Mouse (Mus musculus) CD4-positive, CD25-positive, alpha-beta regulatory T cell, adult 4 months (primary cell): ENCODE data around the gene Mapk8ip3. TPM values are rescaled to one million over a fixed set of nuclear protein-coding genes. Genes with fewer than 3 reads are reported as not detected.
"Not testable (repeated sequence)": the region's sequence is repeated elsewhere in the genome, so short reads cannot be mapped to it uniquely, and the experiment has no call there.

Source experiments
- ATAC-seq: one replicate; pipeline ENCODE4 v1.8.0; 2017
- polyA plus RNA-seq, 2 experiments: library from polyadenylated mRNA; unstranded; fragments of 100-300 nt; shearing (Covaris generic); gene quantifications; one replicate each; pipeline ENCODE4 v1.2.1; 2017

Gene Mapk8ip3
- 10 to 100 TPM; 31.7 to 41.9 TPM for polyA plus RNA-seq

DNA sequence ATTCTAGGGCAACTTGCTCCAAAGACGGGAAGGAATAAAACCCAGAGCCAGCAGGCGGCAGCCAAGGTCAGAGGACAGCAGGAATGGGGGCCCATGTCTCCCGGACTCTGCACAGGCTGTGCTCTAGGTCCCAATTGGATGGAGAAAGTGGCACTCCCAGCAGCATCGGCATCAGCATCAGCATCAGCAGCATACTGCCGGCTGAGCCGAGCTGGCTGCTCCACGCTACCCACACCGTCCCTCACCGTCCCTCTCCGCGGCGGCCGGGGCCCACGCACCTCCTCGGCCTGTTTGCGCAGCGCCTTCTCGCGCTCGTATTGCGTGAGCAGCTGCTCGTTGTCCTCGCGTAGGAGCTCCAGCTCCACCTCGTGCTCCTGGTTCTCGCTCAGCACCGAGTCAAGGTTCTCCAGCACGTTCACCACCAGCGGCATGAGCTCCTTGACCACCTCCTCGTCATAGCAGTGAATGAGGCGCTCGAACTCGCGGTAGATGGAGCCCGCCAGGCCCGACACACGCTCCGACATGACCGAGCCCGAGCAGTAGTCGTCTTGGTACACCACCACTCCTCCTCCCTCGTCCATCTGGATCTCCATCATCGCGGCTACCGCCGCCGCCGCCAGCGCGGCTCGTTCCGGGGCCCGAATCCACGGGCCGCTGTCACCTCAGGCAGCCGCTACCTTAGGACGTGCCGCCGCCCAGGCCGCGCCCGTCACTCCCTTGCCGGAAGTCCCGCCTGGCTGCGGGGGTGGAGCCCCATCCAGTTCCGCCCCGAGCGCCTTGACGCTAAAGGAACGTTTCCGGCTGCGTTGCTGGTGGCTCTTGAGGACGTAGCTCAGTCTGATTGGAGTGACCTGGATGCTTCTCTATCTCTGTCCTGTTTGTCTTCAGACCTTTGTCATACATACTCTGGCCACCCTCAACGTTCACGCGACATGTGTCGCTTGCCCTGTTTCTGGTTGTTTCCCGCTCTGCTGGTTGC is at the start of gene Mapk8ip3:
Gene Mapk8ip3, minus strand, starts transcription at position 719 of the 979 bp plus-strand sequence.
- ATAC-seq, result peak; percentile 99

DNA sequence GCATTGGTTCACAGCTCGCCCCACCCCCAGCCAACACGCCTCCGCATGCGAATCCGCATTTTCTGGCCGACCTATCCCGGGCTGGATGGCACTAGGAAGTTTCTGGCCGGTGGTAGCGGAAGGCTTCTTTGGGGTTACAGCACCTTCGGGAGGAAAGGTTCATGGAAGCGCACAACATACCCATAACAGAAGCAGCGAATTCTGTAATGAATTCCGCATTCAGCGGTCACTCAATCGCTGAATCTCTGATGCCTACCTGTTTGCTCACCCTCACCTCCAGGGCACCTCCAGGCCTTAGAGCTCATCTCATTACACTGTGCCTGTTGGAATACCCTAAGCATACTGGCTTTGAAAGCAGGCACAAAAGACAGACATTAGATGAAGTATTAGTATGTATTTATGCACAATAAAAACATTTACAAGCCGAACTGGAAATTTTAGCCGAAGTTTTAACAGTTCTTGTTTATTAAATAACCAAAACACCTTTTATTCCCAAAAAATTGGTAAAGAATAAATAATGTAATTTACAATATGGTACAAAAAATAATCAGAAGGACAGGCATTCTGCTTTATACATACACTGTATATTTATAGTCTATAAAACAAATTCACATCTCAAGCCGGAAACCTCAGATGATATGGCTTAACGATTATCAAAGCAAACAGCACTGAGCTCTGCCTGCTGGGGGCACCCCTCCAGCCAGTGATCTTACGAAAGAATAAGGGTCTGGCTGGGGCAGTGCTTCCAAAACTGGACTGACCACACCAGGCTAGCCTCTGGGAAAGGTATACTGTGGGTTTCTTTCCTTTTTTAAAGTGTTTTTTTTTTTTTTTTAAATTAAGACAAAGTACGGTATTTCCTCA is 24.3 kb upstream of the Mapk8ip3 start:
- ATAC-seq, result peak; percentile 11

DNA sequence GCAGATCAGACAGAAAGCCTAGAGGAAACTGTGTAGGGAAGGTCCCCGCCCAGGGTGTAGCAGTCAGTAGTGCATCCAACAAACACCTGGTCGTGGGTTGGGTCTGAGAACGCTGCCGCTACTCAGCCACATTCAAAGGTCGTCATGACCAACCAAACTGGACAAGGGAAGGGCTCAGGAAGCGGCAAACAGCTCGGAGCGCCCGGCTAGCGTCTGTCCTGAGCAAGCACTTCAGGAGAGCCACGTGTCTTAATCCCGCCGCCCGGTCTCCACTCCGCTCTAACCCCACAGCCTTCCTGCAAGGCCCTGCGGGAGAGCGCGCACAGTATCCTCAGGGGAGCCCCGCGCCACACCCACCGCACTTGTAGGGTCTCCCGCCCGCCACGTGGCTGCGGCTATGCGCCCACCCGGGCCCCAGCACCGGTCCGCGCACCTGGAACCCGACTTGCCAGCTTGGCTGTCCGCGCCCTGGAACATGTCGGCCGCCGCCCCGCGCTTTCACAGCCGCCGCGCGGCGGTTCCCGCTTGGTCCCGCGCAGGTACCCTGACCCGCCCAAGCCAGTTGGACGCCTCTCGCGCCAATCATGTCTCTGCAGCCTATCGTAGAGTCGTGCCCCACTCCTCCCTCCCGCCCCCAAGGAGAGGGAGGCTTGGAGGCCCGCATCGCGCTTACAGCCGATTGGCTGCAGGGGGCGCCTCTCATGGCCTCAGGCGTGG is 23.5 kb upstream of the Mapk8ip3 start, which contains the start of gene Jpt2:
Gene Jpt2, minus strand, starts transcription at position 555 of the 717 bp plus-strand sequence.
- ATAC-seq, result peak; percentile 99

DNA sequence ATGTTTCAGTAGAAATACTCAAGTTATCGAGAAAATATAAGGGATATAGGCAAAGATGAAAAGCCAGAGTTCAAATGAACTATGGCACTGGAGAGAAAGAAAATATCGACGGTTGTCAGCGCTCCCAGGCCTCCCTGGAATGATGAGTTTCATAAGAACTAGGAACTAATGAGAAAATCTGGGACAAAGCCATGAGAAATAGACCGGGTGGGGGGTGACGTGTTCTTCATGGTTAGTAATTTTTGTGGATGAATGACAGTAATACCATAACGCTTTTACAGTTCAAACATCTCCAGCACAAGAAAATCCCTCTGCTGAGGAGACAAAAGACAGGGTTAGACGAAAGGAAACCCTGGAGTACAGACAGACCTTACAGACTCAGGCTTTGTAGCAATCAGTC is 22.6 kb upstream of the Mapk8ip3 start:
- ATAC-seq, result no peak

DNA sequence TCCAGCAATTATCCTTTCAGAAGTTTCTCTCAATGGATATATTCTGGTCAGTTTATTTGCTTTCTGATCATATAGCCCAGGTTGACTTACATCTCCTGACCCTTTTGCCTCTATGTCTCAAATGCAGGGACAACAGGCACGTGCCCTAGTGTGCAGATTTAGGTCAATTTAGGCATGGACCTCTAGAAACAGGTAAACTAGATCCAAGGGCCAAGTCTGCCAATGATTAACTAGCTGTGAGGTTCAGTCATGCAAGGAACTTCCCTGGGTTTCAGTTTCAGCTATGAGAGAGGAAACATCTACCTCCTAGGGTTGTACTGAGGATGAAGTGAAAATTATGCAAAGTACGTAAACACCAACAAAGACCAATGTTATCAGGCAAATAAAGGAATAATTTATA is 16.5 kb upstream of the Mapk8ip3 start:
- ATAC-seq, result no peak

DNA sequence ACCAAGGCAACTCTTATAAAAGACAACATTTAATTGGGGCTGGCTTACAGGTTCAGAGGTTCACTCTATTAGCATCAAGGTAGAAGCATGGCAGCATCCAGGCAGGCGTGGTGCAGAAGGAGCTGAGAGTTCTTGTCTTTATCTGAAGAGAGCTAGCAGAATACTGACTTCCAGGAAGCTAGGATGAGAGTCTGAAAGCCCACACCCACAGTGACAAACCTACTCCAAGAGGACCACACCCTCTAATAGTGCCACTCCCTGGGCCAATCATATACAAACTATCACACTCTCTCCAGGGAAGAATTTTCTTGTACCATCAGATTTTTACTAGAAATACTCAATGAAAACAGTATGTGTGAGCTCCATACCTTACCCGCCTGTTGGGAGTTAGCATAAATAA is 13.9 kb upstream of the Mapk8ip3 start:
- no peak for ATAC-seq

DNA sequence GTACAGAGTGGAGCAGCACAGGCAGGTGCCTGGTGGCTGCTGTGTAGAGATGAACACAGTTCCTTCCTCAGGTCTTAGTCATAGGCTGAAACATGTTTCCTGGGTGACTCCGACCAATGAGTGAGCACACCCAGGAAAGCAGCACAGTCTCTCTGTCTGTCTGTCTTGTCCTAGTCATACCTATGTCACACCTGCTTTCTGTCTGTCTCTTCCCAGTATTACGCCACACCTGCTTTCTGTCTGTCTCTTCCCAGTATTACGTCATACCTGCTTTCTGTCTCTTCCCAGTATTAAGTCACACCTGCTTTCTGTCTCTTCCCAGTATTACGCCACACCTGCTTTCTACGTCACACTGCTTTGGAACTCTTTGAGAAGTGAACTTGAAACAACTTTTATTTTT is 11.4 kb upstream of the Mapk8ip3 start:
- no peak for ATAC-seq

DNA sequence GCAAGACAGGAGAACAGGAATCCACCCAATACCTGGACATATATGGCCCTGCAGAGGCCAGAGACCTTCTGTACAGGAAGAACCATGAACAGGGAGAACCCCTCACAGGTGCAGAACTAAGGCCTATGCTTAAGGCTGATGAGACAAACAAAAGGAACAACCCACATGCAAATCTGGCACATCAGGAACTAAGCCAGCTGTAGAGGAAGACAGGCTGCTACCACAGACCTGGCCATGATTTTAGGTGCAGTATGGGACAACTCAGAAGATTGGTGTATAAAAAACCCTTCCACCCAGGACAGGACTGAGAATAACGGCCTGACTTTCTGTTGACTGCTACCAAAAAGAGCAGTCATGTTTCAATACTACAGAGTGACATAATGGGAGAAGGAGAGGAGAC is 6.8 kb upstream of the Mapk8ip3 start:
- ATAC-seq, result not testable (repeated sequence)

DNA sequence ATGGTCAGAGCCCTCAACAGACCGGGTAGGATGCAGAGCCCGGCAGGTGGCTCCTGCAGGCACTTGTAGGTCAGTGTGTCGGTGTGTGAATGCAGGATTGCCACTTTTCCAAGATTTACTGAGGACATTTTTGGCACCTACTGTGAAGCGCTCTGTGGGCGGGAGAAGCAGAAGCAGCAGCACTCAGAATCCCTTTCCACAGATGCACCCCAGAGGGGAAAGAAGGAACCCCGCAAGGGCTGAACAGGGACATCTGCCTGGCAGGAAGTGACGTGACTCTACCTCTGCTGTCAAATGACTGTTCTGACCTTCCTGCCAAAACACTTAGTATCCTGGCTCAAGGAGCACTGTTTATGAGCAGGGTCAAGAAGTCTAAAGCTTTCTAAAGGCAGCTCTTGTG is 6.3 kb upstream of the Mapk8ip3 start:
- ATAC-seq, result no peak

DNA sequence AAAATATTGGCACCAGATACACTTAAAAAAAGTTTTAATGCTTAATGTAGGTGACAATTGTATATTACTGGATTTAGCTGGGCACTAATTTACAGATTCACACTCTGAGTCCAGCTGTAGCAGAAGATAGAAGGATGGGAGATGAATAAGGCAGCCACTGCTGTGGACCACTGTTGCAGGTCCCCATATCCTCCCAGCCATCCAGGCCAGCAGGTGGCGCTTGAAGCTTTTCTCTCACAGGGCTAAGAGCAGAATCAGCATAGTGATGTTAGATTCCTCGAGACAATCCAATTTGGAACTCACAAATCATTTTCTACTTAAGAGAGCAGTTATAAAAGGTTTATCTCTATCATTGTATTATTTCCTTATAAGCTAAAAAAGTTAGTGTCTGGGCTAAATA is 5.7 kb upstream of the Mapk8ip3 start:
- peak; percentile 71 for ATAC-seq

DNA sequence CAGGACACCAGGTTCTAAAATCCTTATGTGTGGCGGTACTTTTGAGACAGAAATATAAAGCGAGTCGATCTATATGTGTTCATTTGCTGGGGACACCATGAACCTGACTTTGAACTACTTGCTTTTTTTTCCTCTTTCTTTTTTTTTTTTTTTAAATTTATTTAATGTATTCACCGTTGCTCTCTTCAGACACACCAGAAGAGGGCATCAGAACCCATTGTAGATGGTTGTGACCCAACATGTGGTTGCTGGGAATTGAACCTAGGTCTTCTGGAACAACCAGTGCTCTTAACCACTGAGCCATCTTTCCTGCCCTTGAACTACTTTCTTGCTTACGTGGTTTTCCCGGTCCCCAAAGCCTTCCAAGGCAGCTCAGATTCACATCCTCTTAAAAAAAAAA is 489 bp upstream of the Mapk8ip3 start:
- no peak for ATAC-seq

DNA sequence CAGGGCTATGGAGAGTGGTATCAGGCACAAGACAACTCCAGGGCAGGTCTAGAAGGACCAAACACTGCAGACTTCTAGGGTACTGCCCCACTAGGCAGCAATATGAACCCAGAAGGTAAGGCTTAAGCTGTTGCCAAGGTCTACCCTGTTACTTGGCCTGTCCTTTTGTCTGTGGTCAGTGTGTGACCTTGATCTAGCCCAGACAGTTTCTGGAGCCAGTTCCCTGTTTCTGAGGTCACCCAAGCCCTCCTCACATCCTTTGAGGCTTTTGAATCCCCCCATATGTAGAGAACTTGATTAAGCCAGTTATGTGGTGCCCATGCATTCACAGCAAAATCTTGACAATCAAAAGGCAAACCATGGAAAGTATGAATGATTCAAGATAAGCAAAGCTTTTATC is 1.1 kb downstream of the Mapk8ip3 start:
- ATAC-seq, result no peak

DNA sequence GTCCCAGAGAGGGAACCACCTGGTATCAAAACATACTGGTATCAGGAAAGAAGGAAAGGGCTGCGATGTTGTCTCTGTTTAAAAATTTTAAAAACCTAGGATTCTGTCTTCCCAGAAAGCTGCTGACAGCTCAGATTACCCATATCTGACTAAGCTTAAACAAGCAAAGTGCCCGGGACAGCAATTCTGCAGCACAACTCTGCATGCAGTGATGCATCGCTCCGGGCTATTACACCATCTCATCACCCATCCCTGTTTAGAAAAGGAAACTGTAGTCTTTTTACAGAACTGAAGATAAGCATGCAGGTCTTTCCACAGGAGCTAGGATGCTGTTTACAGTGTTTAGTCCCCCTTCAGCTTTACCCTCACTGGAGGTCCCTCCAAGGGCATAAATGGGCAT is 1.9 kb downstream of the Mapk8ip3 start:
- ATAC-seq, result no peak

DNA sequence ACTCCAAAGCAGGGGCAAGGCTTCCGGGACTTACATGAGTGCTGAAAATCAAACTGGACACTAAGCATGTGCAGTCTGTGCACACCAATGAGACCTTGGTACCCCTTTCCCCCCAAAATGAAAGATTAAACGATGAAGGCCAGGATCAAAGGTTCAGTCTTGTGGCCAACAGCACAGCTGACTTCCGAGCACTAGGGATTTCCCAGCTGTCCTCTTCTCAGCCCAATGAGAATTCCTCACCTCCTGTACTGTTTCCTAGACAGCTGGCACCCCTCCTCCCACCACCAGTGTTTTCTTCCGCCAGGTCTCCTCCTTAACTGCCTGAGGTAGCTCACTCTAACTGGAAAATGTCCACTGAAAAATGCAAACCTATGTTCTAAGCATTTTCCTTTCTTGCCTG is 3.6 kb downstream of the Mapk8ip3 start:
- ATAC-seq, result no peak

DNA sequence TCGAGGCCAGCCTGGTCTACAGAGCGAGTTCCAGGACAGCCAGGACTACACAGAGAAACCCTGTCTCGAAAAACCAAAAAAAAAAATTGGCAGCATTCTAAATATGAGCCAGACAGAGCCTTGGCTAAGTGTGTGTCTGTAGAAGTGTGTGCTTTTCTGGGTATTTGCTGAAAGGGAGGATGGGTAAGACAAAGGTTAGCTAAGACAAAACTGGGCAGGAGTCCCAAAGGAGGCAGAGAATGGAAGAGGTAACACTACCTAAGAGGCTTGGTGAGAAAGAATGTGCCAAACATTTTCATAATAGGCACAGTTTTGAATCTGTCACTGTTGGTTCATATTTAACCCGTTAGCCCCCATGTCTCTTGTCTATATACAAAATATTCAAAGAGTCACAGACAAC is 4.3 kb downstream of the Mapk8ip3 start:
- ATAC-seq, result no peak

DNA sequence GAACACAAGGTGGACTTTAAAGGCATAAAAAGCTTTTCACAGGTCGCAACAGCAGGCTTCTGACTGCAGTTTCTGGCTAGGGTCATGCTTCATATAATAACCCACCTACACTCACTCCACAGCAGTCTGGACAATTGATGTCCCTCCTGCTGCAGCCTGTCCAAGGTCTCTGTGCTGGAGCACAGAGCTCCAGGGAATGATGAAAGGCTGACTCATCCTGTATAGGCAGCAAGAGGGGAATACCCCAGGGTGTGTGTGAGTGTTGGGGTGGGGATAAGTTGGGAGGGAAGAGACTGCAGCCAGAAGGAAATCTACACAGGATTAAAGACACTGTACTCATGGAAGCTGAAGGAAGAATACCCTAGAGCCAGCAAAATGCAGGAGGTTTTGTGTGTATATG is 7.3 kb downstream of the Mapk8ip3 start:
- ATAC-seq, result no peak

DNA sequence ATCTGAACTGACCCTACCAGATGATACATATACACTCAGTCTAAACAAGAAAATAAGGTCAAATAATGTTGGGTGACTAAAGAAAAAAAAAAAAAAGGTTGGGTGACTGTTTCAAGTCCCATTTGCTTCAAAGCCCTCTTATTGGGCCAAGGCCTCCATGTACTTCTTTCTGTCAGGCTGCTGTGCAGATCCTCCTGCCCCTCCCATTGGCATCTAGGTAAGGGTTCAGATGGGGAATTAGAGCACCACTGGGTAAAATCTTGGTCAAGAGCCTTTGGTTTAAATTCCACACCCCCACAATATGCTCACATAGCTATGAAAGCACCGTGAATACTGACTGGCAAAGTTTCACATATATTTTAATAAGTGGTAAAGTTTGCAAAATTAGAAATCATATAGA is 13.5 kb downstream of the Mapk8ip3 start:
- ATAC-seq, result no peak

DNA sequence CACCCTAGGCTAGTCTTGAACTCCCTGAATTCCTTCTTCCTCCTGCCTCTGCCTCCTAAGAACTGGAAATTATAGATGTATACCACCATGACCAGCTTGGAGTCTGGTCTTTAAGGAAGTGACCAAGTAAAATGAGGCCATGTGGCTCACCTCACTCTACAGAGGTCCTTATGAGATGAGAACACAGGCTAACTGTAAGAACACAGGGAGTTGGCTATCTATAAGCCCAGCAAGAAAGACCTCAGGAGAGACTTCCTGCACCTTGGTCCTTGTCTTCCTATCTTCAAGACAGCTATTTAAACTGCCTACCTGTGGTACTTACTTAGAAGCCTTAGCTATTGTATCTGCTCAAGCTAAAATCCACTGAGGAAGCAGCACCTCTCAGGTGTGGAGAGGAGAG is 22.8 kb downstream of the Mapk8ip3 start:
- no peak for ATAC-seq

DNA sequence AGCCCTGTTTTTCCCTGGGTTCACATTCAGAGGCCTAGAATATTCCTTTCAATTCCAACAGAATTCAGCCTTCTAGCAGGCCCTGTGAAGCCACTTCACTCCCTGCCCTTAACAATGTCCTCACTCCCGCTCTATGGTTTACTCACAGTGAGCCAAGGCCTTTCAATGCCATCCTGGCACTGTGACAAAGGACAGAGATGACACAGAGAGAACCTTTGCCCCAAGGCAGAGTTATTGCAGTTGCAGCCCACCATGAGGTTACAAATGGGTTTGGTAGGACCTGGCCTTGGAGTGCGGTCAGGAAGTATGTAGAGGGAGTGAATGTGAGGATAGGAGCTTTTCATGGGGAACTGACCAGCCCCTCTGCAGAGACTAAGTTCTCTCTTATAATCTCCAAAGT is 29.2 kb downstream of the Mapk8ip3 start:
- ATAC-seq, result no peak

DNA sequence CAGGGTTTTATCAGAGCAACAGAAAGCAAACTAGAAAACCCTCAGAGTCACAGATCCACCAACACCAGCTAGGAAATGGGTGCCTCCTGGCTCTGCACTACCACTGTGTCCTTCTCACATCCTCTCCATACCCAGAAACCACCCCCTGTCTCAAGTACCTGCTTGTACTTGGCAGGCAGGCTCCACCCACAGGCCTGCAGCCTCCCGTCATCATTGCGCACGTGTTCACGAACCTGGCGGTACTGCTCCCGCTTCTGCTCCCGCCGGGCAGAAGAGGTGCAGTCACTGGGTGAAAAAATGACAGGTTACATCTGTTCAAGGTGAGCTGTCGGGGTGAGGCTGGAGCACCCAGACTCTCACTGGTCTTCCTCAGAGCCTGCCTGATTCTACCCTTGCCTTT is 33.0 kb downstream of the Mapk8ip3 start:
- ATAC-seq, result no peak

DNA sequence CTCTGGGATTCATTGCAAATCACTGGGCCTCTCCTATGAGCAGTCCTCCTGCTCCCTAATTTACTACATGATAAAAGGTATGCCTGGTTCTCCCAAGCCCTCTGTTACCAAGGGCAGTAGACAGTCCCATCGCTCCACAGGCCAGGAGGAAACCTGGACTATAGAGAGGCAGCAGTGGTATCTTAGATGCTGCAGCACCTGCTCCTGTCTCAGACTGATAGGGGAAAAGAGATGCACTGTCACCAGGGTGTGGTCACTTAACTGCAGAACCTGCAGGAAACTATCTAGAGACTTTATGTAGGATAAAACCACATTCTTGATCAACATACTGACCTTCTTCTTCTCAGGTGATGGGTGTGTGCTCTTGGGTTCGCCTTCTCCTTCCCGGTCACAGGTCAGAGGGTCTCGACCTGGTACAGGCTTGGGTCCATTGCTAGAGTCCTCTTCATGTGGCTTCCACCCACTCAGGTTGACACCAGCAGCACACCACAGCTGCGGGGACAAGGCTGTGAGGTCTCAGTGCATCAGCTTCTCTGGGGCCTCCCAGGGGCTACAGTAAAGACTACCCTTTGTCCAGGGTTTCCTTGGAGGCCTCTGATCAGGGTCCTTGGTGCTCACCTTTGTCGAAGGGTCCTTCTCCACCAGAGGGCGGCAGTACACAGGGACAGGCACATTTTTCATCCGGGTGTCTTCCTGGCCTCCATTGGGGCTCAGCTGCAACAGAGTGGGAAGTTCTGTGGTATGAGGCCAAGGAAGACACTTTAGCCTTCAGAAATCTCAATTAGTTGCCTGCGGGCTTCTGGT is 33.9 kb downstream of the Mapk8ip3 start:
- no peak for ATAC-seq

DNA sequence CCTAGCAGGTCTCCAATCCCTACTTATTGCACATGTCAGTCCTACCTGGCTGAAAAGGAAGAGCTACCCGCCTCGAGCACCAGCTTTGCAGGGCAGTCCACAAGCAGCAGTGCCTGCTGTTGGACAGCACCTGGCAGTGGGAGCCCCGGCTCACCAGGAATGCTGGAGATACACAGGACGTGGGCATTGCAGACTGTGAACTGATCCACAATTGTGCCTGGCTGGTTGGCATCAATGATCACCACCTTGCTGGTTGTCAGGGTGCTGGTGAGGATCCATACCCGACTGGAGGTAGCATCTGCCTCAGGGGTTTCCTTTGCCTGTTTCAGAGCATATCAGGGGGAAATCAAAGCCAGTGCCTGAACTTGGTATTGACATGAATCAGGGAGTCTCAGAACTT is 34.7 kb downstream of the Mapk8ip3 start:
- ATAC-seq, result no peak
